Mouse (Mus musculus): ENCODE data around the gene Khdc4. TPM values are rescaled to one million over a fixed set of nuclear protein-coding genes. Genes with fewer than 3 reads are reported as not detected.
A peak's percentile ranks its signal among the peaks of the same experiment; 100 is the strongest.

The Khdc4 gene
- total RNA-seq (2021), result 10 to 100 TPM; 18.0 to 20.8 TPM
- long read RNA-seq, experiment 1, transcript Khdc4-201 (14 exons, 2,981 nt), result major isoform, 11 of 26 reads
- long read RNA-seq, experiment 1, partial matches to known transcripts, result 2 of 26 reads
- long read RNA-seq, experiment 1, other reads (novel, unspliced or antisense), result 10 of 26 reads
- long read RNA-seq, experiment 2, transcript Khdc4-201 (14 exons, 2,981 nt), result major isoform, 11 of 23 reads
- long read RNA-seq, experiment 2, partial matches to known transcripts, result 0 of 23 reads
- long read RNA-seq, experiment 2, other reads (novel, unspliced or antisense), result 6 of 23 reads

GRCm38 (mm10) chr3:88684980-88685941, at the start of gene Khdc4:
Gene Khdc4 (plus strand): TSS chr3:88685803.
- intact Hi-C loops (cut with DNase I; ENCODE audit: low total_unique reads), result no loop called here
- peak; percentile 97 for DNase-seq

GRCm38 (mm10) chr3:88636555-88636986, 49.0 kb upstream of the Khdc4 start:
- intact Hi-C loops (cut with DNase I; ENCODE audit: low total_unique reads), result no loop called here
- no peak for DNase-seq

- DNase-seq, result no peak
- intact Hi-C loops (cut with DNase I; ENCODE audit: low total_unique reads), result no loop called here
Measured at GRCm38 (mm10) chr3:88637134-88637533, 48.5 kb upstream of the Khdc4 start.

GRCm38 (mm10) chr3:88639239-88639638, 46.4 kb upstream of the Khdc4 start:
- intact Hi-C loops (cut with DNase I; ENCODE audit: low total_unique reads), result no loop called here
- no peak for DNase-seq

- intact Hi-C loops (cut with DNase I; ENCODE audit: low total_unique reads), result no loop called here
- DNase-seq, result no peak
Measured at GRCm38 (mm10) chr3:88640676-88641075, 44.9 kb upstream of the Khdc4 start.

GRCm38 (mm10) chr3:88643078-88643477, 42.5 kb upstream of the Khdc4 start:
- no peak for DNase-seq
- intact Hi-C loops (cut with DNase I; ENCODE audit: low total_unique reads), result no loop called here

- DNase-seq, result no peak
- intact Hi-C loops (cut with DNase I; ENCODE audit: low total_unique reads), result no loop called here
Measured at GRCm38 (mm10) chr3:88645937-88646336, 39.7 kb upstream of the Khdc4 start.

- DNase-seq, result no peak
- intact Hi-C loops (cut with DNase I; ENCODE audit: low total_unique reads), result no loop called here
Measured at GRCm38 (mm10) chr3:88646426-88646995, 39.1 kb upstream of the Khdc4 start.

- no peak for DNase-seq
Measured at GRCm38 (mm10) chr3:88647076-88647475, 38.5 kb upstream of the Khdc4 start.

GRCm38 (mm10) chr3:88647779-88648413, 37.7 kb upstream of the Khdc4 start:
- intact Hi-C loops (cut with DNase I; ENCODE audit: low total_unique reads), result no loop called here
- DNase-seq, result no peak

More at GRCm38 (mm10) chr3:88647076-88647475, 38.5 kb upstream of the Khdc4 start:
- intact Hi-C loops (cut with DNase I; ENCODE audit: low total_unique reads), result no loop called here

GRCm38 (mm10) chr3:88648452-88649168, 37.0 kb upstream of the Khdc4 start:
- no peak for DNase-seq
- intact Hi-C loops (cut with DNase I; ENCODE audit: low total_unique reads), result no loop called here

- DNase-seq, result no peak
- intact Hi-C loops (cut with DNase I; ENCODE audit: low total_unique reads), result no loop called here
Measured at GRCm38 (mm10) chr3:88649186-88649585, 36.4 kb upstream of the Khdc4 start.

GRCm38 (mm10) chr3:88649967-88650366, 35.6 kb upstream of the Khdc4 start:
- intact Hi-C loops (cut with DNase I; ENCODE audit: low total_unique reads), result no loop called here
- no peak for DNase-seq

- no peak for DNase-seq
- intact Hi-C loops (cut with DNase I; ENCODE audit: low total_unique reads), result no loop called here
Measured at GRCm38 (mm10) chr3:88650713-88651504, 34.7 kb upstream of the Khdc4 start.

- DNase-seq, result no peak
- intact Hi-C loops (cut with DNase I; ENCODE audit: low total_unique reads), result no loop called here
Measured at GRCm38 (mm10) chr3:88651669-88652618, 33.7 kb upstream of the Khdc4 start.

- no peak for DNase-seq
- intact Hi-C loops (cut with DNase I; ENCODE audit: low total_unique reads), result no loop called here
Measured at GRCm38 (mm10) chr3:88652846-88653515, 32.6 kb upstream of the Khdc4 start, which contains the start of gene Rxfp4. Gene Rxfp4 (minus strand): TSS chr3:88653142.

All from gastrocnemius, postnatal 14 days (tissue).